Mouse (Mus musculus) urinary bladder, postnatal 4 days (tissue): ENCODE results near the gene Foxi3.

Source experiments
- DNase-seq, 2 experiments: peaks; one replicate each; pipeline ENCODE4 v3.0.0; 2021 to 2022; ENCODE audit warnings: low spot score in 2 of 2

Gene Foxi3

DNA sequence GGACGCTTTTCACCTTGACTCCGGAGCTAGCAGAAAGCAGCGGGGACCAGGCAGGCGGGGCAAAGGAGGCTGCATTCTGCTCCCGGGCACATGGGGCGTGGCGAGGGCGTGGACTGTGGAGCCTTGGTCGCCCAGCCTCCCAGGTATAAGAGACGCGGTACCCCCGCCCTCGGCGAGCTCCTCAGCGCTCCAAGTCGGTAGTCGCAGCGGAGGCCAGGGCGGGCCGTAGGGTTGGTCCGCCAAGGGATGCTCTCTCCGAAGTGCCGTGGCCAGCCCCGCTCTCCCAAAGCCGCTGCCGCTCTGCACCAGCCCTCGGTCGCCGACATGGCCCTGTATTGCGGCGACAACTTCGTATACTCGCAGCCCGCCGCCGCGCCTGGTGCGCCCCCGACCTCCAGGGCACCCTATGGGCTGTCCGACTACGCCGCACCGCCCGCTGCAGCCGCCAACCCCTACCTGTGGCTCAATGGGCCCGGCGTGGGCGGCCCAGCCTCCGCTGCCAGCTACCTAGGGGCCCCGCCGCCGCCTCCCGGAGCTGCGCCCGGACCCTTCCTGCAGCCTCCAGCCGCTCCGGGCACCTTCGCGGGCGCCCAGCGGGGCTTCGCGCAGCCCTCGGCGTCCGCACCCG, at the start of gene Foxi3:
Gene Foxi3, plus strand, starts transcription at position 247 of the 628 bp plus-strand sequence.
- DNase-seq: no peak

- no peak for DNase-seq
Measured at GRCm38 (mm10) chr6:70909572-70909971, 46.8 kb upstream of the Foxi3 start.

DNA sequence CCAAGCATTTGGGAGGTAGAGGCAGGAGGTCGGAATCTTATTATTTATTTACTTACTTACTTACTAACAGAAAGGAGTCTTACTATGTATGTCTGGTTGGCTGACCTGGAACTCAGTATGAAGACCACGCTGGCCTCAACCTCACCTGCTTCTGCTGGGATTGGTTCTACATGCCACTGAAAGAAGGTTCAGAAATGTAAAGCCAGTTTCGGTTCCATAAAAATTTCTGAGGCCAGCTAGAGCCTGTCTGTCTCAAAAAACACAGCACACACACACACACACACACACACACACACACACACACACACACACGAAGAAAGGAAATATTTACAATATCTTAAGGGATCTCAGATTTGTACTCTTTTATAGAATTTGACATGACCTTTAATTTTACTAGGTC, 46.0 kb upstream of the Foxi3 start:
- no peak for DNase-seq

GRCm38 (mm10) chr6:70911668-70912395, 44.5 kb upstream of the Foxi3 start:
- no peak for DNase-seq

- no peak for DNase-seq
Measured at GRCm38 (mm10) chr6:70912396-70912765, 44.0 kb upstream of the Foxi3 start.

- DNase-seq: no peak
Measured at GRCm38 (mm10) chr6:70918827-70919226, 37.5 kb upstream of the Foxi3 start, which contains the start of gene Tex37. Gene Tex37, minus strand, starts transcription at chr6:70918927.

DNA sequence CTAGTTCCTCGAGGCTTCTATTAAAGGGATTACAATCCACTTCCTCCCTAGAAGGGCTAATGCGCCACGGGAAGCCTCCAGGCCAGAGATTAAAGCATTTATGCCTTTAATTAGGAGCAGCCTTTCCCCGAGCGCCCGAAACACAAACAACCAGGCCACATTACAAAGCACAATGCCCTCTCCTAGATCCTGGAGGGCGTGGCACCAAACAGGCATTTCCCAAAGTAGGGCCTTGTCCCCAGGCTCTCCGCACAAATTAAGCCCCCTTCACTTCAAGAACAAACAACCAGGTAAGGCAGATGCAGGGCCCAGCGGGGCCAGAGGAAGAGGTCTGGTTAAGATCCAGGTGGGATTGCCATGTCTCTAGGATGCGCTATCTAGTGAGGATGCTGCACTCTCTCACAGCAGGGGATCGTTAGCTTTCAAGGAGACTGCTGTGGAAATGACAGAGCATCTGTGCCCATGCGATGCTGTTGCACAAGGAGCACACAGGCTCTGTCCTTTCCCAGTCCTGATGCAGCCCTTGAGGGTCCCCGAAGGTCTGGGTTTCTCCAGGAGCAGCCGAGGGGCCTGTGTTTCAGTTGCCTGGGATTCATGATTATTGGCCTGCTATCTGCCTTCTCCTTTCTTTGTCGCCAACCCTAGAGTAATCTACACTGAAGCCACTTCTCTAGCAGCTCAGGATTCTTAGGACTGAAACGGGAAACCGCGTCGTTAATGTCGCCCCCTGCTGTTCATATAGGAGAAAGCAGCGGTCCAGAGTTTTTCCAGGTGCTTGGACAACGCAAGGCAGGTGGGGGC, 34.9 kb upstream of the Foxi3 start:
- no peak for DNase-seq

DNA sequence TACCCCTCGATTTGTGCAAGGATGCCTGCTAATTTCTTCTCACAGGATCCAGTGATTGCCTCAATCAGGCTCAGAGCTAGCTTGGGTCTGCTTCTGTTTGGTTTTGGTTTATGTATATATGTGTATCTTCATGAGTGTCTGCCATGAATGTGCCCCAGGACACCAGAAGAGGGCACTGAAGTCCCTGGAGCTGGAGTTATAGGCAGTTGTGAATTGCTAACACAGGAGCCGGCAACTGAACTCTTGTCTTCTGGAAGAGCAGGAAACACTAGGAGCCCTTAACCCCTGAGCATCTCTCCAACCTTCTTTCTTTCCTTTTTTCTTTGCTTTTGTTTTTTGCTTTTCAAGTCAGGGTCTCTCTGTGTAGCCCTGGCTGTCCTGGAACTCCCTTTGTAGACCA, 24.5 kb upstream of the Foxi3 start:
- DNase-seq: no peak

DNA sequence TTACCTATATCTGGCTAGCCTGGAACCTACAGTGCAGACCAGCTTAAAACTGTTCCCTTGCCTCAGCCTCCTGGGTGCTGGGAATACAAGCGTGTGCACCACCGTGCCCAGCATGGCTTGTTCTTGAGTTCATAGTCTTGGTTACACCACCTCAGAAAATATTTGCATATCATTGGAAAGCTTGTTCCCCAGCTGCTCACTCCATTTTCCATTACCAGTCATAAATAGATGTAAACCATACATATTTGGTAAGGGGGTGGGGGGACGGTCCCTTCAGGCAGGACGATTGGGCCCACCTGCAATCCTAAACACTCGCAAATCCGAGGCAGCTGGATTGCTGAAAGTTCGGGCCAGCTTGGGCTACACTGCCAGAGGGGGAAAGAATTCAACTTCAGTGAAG, 3.1 kb upstream of the Foxi3 start:
- DNase-seq: no peak

- DNase-seq: no peak
Measured at GRCm38 (mm10) chr6:70954040-70954439, 2.3 kb upstream of the Foxi3 start.

DNA sequence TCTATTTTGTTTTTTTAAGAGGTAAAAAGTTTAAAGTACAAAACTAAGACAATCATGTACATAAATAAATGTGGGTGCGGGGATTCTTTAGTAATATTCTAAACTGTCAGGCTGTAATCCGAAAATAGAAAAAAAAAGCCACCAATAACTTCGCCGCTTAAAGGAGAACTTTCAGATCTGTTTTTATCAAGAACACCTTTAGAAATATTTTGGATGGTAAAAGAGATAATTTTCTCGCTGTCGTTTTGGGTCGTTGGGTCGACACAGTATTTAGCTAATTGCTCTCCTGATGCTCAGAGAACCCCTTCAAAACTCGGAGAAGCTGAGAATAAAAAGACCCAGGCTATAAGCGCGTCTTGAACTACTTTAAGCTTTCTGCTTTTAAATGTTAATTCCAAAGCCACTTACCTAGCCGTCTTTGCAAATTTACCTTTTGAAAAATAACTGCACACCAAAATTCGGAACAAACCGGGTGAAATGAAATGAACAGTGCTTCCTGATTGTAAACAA, 985 bp upstream of the Foxi3 start:
- no peak for DNase-seq

GRCm38 (mm10) chr6:70955841-70956240, 490 bp upstream of the Foxi3 start:
- no peak for DNase-seq

DNA sequence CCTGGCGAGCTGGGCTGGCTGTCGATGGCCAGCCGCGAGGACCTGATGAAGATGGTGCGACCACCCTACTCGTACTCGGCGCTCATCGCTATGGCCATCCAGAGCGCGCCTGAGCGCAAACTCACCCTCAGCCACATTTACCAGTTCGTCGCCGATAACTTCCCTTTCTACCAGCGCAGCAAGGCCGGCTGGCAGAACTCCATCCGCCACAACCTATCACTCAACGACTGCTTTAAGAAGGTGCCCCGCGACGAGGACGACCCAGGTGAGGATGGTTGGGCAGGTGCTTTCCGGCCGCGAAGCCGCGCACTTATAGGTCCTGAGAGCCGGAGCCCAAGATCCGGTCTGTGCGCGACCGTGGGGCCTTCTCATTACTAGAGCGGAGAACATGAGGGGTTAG, 605 bp downstream of the Foxi3 start:
- no peak for DNase-seq

DNA sequence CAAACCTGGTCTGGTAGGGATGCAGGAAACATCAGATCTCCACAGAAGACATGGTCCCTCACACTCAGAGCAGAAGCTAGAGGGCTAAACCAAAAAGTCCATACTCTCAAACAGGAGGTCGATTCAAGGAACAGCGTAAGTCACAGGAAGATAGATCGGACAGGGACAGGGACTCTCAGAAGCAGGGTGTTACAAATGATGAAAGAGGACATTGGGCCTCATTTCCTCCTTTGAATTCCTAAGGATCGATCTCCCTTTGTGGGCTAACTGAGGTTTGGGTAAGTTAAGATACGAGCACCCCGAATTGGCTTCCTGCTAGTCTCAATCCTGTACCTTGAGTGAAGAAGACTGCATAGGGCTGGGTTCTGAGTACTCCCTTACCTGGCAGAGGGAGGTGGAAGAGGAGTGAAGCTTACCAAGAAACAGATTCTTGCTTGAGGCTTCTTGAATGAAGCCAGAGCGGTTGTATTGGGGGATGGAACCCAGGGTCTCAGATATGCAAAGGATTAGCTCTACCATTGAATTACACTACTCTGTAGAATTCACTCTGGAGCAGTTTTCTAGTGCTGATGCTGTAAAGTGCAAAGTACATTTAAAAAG, 1.1 kb downstream of the Foxi3 start:
- DNase-seq: no peak

GRCm38 (mm10) chr6:70964116-70964830, 7.9 kb downstream of the Foxi3 start:
- DNase-seq: no peak

DNA sequence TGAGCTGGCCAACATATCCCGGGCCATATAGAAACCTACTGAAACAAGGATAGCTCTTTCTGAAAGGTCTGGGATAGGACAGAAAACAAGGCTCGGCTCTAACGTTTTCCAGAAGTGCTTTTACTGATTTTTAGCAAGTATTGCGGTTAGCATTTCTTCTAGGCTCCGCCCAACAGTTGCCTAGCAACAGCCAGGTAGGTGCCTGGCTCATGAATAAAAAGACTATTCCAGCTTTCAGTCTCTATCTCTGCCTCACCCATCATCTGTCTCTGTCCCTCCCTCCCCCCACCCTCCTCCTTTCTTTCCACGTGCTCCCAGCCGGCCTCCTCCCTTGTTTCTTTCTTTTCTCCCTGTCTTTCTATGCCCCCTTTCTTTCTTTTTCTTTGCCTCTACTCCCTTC, 9.4 kb downstream of the Foxi3 start:
- DNase-seq: no peak

GRCm38 (mm10) chr6:70967422-70967821, 11.1 kb downstream of the Foxi3 start:
- DNase-seq: no peak

DNA sequence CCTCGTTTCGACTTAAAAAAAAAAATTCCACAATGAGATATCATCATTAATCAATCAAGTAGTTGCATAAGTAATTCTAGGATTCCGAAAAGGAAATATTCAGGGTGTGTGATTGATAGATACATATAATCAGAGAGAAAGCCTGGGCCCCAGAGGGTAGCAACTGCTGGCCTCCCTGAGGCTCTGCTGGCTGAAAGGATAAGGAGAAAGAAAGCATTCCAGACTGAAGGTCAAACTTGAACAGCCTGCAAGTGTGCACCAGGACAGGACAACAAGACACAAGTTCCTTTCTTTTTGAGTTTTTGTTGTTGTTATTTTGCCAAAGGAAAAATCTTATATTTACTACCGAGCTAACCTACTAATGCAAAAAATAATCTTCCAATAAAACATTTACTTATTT, 12.0 kb downstream of the Foxi3 start:
- DNase-seq: no peak

GRCm38 (mm10) chr6:70973066-70973465, 16.7 kb downstream of the Foxi3 start:
- no peak for DNase-seq

- no peak for DNase-seq
Measured at GRCm38 (mm10) chr6:70981036-70981435, 24.7 kb downstream of the Foxi3 start.

- no peak for DNase-seq
Measured at GRCm38 (mm10) chr6:70982416-70982815, 26.1 kb downstream of the Foxi3 start.
